Mouse (Mus musculus) erythroblast, embryonic 14.5 days (primary cell): ENCODE results near the gene Gal3st2c. TPM values are rescaled to one million over a fixed set of nuclear protein-coding genes. Genes with fewer than 3 reads are reported as not detected.
A peak's percentile ranks its signal among the peaks of the same experiment; 100 is the strongest.
"Not testable (repeated sequence)": the region's sequence is repeated elsewhere in the genome, so short reads cannot be mapped to it uniquely, and the experiment has no call there.

ENCODE experiments used
- H3K27me3 ChIP-seq: 2 replicates; pipeline ENCODE4 v1.6.1; 2012; ENCODE audit warnings: inconsistent platforms; ENCODE audit not compliant: control insufficient read depth
- H3K36me3 ChIP-seq: 2 replicates; pipeline ENCODE4 v1.6.1; 2012; ENCODE audit warnings: mild to moderate bottlenecking, inconsistent platforms; ENCODE audit not compliant: control insufficient read depth
- H3K4me1 ChIP-seq: 2 replicates; pipeline ENCODE4 v1.6.1; 2012; ENCODE audit warnings: inconsistent platforms; ENCODE audit not compliant: control insufficient read depth
- H3K4me3 ChIP-seq: replicated peaks from 2 replicates; pipeline ENCODE3; 2012; ENCODE audit warnings: moderate library complexity, mild to moderate bottlenecking, inconsistent platforms
- H3K9me3 ChIP-seq: 2 replicates; pipeline ENCODE4 v1.6.1; 2012; ENCODE audit warnings: low read length, inconsistent platforms, mixed read lengths; ENCODE audit not compliant: control insufficient read depth
- GATA1 ChIP-seq: IDR thresholded peaks from 2 replicates; pipeline ENCODE4 v1.6.1; 2012; ENCODE audit warnings: low read length, inconsistent platforms, mixed read lengths
- TAL1 ChIP-seq: IDR thresholded peaks from 3 replicates; pipeline ENCODE4 v1.6.1; 2012; ENCODE audit warnings: low read length, inconsistent platforms, mixed read lengths
- polyA plus RNA-seq: library from polyadenylated mRNA; stranded (reverse); fragments of >175 nt; gene quantifications from 2 replicates; pipeline ENCODE4 v1.2.3, GENCODE M21; 2012

The Gal3st2c gene
- polyA plus RNA-seq, 1 experiment = not detected

DNA sequence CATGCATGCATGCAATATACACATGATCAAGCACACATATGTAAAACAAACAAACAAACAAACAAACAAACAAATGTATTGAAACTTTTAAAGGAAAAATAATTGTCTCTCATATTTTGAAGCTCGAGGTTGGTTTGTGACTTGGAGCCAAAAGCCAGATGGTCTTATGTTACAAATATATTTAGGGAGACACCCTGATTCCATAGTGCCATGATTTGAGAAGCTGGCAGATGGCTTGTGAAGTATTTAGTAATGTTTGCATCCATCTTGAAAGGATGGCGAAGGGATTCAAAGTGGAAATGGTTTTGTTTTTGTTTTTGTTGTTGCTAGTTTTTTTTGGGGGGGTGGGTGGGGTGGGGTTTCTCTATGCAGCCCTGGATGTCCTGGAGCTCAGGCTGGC, 10.7 kb downstream of the Gal3st2c start:
- H3K27me3 ChIP-seq = no peaks in the 10 kb centered on the region
- H3K4me3 ChIP-seq = no peak overlapping the region
- H3K36me3 ChIP-seq = no peaks in the 10 kb centered on the region
- no peaks in the 10 kb centered on the region for H3K4me1 ChIP-seq
- no peaks in the 10 kb centered on the region for H3K9me3 ChIP-seq
- TF ChIP-seq TAL1 (no peak), GATA1 (no peak)

DNA sequence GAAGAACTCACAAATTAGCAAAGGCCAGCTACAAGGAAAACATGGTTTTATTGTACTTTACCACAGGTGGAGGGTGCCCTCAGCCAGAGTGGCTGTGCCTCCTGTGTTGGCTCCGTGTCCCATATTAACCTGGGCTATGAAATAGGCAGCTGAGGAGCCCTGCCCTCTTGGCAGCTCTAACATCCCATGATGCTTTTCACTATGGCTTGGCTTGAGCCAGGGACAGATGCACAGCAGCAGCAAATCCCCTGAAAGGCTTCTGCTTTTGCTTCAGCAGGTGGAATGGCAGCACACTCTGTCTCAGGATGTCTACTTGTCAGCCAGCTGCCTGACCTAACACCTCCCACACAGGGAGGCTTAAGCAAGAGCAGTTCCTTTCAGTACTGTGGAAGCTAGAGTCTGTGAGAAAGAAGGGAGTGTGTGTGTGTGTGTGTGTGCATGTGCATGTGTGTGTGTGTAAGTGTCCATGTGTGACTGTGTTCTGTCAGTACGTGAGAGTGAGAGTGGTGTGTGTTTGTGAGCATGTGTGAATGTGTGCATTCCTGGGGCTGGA, 15.7 kb downstream of the Gal3st2c start:
- H3K4me3 ChIP-seq, H3K36me3 ChIP-seq, H3K4me1 ChIP-seq, H3K9me3 ChIP-seq, H3K27me3 ChIP-seq: not testable (repeated sequence)

DNA sequence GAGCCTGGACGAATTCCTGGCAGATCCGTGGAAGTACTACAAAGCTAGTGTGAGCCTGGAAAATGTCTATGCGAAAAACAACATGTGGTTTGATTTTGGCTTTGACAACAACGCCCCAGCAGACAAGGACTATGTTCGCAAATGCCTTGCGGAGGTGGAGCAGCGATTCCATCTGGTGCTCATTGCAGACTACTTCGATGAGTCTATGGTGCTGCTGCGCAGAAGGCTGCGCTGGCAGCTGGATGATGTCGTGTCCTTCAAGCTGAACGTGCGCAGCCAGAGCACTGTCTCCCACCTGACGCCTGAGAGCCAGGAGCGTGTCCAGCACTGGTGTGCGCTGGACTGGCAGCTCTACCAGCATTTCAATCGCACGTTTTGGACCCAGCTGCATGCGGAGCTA, 18.5 kb downstream of the Gal3st2c start:
- H3K36me3 ChIP-seq, H3K4me3 ChIP-seq, H3K27me3 ChIP-seq, H3K4me1 ChIP-seq, H3K9me3 ChIP-seq: not testable (repeated sequence)

DNA sequence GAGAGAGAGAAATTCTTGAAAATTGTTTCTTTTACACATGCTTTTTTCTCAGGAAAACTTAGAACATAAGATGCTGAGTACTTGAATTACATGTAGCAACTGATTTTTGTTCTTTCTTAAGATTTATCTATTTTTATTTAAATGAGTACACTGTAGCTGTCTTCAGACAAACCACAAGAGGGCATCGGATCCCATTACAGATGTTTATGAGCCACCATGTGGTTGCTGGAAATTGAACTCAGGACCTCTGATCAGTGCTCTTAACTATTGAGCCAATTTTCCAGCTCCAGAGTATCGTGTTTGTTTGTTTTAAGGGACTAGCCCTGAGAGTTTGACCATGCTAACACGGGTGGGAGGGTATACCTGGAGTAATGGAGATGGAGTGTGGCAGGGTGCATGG, 21.3 kb downstream of the Gal3st2c start:
- no peak overlapping the region for H3K4me3 ChIP-seq
- no peaks in the 10 kb centered on the region for H3K27me3 ChIP-seq
- H3K36me3 ChIP-seq = no peaks in the 10 kb centered on the region
- H3K4me1 ChIP-seq = no peaks in the 10 kb centered on the region
- TF ChIP-seq TAL1 (no peak), GATA1 (no peak)
- no peaks in the 10 kb centered on the region for H3K9me3 ChIP-seq

DNA sequence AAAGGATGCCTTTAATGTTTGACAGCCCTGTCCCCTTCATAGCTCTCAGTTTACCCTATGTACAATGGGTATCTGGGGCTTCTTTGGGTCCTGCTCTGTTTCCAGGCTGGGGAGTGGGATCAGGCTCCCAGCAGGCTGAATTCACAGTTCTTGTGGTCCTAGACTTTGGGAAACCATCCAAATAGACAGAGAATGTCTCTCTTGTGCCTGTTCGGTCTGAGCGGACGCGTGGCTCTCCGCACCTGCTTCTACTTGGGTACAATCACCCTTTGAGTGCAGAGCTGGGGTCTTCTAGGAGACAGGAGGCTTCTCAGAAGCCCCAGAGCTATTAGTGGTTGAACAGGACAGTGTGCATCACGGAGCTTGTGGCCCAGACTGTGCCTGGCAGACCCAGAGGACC, 29.8 kb downstream of the Gal3st2c start, which contains the start of gene Neu4:
Neu4 (plus strand) TSS at position 301 of the 400 bp plus-strand sequence.
- H3K27me3 ChIP-seq = no peaks in the 10 kb centered on the region
- no peak for TF ChIP-seq GATA1
- no peak for TF ChIP-seq TAL1
- H3K4me1 ChIP-seq = no peaks in the 10 kb centered on the region
- no peaks in the 10 kb centered on the region; the same call in 1 of the 2 replicates for H3K9me3 ChIP-seq
- H3K4me3 ChIP-seq = no peak within 1 kb of the TSS
- H3K36me3 ChIP-seq = no peaks in the 10 kb centered on the region

DNA sequence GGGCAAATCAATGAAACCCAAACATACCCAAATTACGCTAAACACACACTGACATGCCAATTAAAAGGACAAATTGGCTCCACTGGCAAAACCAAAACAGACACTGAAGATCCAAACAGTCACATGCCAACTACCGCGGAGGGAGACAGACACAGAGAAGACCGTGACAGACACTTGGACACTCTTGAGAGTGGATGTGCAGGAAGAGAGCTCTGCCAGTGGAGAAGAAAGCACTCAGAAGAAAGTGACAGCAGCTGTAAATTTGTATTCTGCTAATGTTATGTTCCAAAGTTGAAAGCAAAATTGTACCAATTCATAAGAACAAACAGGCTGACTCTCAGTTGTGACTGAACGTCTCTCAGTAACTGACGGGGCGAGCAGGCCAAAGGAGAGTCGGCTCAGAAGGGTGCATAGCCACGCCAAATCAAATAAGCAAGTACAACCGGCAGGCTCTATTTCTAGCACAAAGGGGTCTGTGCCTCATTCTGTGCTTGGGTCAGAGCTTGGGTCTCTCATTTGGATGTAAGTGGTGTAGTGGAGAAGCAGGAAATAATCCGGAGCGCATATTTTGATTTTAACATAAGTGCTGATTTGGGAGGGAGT, 37.3 kb downstream of the Gal3st2c start:
- TF ChIP-seq TAL1 = no peak
- TF ChIP-seq GATA1 = no peak
- Histone ChIP-seq H3K4me1 (no peaks in the 10 kb centered on the region), H3K36me3 (no peaks in the 10 kb centered on the region), H3K27me3 (no peaks in the 10 kb centered on the region), H3K4me3 (no peak overlapping the region), H3K9me3 (no peaks in the 10 kb centered on the region)

DNA sequence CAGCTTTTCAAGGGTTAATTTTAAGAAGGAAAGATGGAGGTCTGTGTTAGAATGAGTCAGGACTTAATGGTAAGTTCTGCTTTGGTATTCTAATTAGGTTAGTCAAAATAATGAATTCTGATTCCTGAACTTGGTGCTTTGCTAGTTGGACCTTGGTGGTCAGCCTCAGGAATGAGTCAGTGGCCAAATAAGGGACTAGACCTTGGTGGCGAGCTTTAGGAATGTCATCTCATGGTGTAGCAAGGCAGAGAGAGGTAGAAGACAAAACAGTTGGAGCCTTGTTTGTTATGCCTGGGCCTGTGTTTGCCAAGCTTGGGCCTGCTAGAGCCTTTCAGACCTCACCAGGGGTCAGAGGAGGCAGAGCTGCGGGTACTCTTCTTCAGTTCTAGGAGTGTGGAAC, 38.4 kb downstream of the Gal3st2c start:
- no peaks in the 10 kb centered on the region for H3K4me1 ChIP-seq
- no peaks in the 10 kb centered on the region for H3K9me3 ChIP-seq
- H3K4me3 ChIP-seq = no peak overlapping the region
- TF ChIP-seq GATA1 = no peak
- TF ChIP-seq TAL1 = no peak
- H3K36me3 ChIP-seq = no peaks in the 10 kb centered on the region
- H3K27me3 ChIP-seq = no peaks in the 10 kb centered on the region

DNA sequence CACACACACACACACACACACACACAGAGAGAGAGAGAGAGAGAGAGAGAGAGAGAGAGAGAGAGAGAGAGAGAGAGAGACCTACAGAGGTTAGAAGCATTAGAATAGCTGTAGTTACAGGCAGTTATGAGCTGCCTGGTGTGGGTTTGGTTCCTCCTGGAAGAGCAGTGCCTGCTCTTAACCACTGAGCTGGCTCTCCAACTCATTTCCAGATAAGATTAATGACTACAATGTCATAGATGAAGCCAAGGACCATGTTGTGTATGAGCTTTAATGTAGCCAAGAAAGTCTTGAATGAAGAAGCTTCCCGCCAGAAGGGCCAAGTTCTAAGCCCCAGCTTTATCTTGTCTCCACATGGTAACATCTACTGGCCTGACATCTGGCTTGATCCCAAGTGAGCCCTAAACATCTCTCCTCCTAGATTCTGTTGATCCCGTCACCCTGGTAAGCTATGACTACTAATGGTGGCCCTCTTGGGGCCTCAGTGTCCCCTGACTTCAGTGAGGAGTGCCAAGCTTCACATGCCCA, 42.8 kb downstream of the Gal3st2c start:
- H3K4me1 ChIP-seq = peaks cover 3% of the 10 kb centered on the region; the same call in 1 of the 2 replicates

DNA sequence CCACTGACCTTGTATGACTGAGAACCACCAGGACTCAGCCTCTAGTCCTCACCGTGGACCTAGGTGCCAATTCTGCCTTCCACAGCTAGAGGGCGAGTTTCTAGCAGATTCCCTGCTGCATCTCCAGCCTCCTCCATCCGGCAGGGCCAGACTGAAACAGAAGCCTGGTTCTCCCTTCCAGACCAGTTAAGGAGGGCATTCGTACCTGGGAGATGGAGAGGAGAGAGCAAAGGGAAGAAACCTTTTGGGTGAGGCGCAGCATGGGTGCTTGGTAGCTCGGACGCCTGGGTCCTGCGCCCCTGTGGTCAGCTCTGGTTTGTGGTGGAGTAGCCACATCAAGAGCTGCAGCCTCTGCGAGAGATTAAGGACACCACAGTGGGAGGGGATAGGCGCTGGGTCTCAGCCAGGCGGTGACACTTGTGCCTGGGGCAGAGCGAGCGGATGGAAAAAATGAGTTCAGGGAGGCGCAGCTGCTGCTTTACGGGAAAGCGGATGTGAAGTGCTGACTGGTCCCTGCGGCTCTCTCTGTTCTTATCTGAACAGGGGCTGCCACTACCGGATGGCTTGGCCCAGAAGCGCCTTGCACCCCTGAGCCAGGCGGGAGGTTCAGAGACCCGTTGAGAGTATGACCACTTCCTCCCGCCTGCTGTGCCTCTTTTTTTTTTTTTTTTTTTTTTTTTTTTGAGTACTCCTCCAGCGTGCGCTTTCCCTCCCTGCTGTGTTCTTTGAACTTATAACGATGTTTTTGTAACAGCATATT, 44.9 kb downstream of the Gal3st2c start:
- H3K27me3 ChIP-seq = no peaks in the 10 kb centered on the region
- no peaks in the 10 kb centered on the region for H3K9me3 ChIP-seq
- no peaks in the 10 kb centered on the region for H3K36me3 ChIP-seq
- H3K4me3 ChIP-seq = peak overlapping the region; percentile 14
- TF ChIP-seq GATA1 (no peak), TAL1 (no peak)
- H3K4me1 ChIP-seq = peaks cover 3% of the 10 kb centered on the region; the same call in 1 of the 2 replicates

More for the DNA sequence above, 42.8 kb downstream of the Gal3st2c start:
- no peak for TF ChIP-seq TAL1
- TF ChIP-seq GATA1 = no peak
- no peaks in the 10 kb centered on the region for H3K36me3 ChIP-seq
- no peak overlapping the region for H3K4me3 ChIP-seq
- no peaks in the 10 kb centered on the region for H3K27me3 ChIP-seq
- H3K9me3 ChIP-seq = no peaks in the 10 kb centered on the region
